Mouse (Mus musculus) small intestine, adult 2 months (tissue): ENCODE measurements around the gene Fam181b. TPM values are rescaled to one million over a fixed set of nuclear protein-coding genes. Genes with fewer than 3 reads are reported as not detected.

Source experiments
- H3K27ac ChIP-seq: fragments of 200-500 bp; 2 replicates; pipeline ENCODE4 v1.5.1; 2012; ENCODE audit warnings: low read depth, low read length, control low read depth, inconsistent platforms; ENCODE audit not compliant: insufficient read depth
- H3K27me3 ChIP-seq: fragments of 200-500 bp; 2 replicates; pipeline ENCODE4 v1.6.1; 2012; ENCODE audit warnings: mild to moderate bottlenecking, moderate library complexity, low read length, inconsistent platforms; ENCODE audit not compliant: control insufficient read depth, insufficient read depth
- H3K36me3 ChIP-seq: fragments of 200-500 bp; 2 replicates; pipeline ENCODE4 v1.6.1; 2012; ENCODE audit warnings: mild to moderate bottlenecking, low read length, control low read depth, inconsistent platforms; ENCODE audit not compliant: control insufficient read depth, insufficient read depth
- H3K4me1 ChIP-seq: fragments of 200-500 bp; 2 replicates; pipeline ENCODE4 v1.6.1; 2012; ENCODE audit warnings: low read length, inconsistent platforms, mixed read lengths; ENCODE audit not compliant: control insufficient read depth, insufficient read depth, insufficient read length
- H3K4me3 ChIP-seq: fragments of 200-500 bp; 2 replicates; pipeline ENCODE4 v1.5.1; 2012; ENCODE audit warnings: low read depth, mild to moderate bottlenecking, control low read depth, inconsistent platforms, low read length, moderate library complexity
- CTCF ChIP-seq: fragments of 200-500 bp; IDR thresholded peaks from 2 replicates; pipeline ENCODE4 v1.5.1; 2012; ENCODE audit warnings: low read depth, mild to moderate bottlenecking, control low read depth, inconsistent platforms, low read length, moderate library complexity, mixed read lengths; ENCODE audit not compliant: insufficient replicate concordance, insufficient read length; ENCODE audit errors: extremely low read depth
- POLR2A ChIP-seq: fragments of 200-500 bp; IDR thresholded peaks from 2 replicates; pipeline ENCODE4 v1.6.1; 2012; ENCODE audit warnings: low read depth, mild to moderate bottlenecking, control low read depth, inconsistent platforms, low read length, moderate library complexity
- WGBS: fragments of 180-500 bp; shearing (Covaris S2); methylation state at CpG from one replicate; pipeline ENCODE4 v1.1.7; 2018; 5-methylcytosine and 5-hydroxymethylcytosine counted together
- polyA plus RNA-seq: library from polyadenylated mRNA; depleted of rRNA; stranded (reverse); fragments of >200 nt; gene quantifications from 2 replicates; pipeline ENCODE4 v1.2.3, GENCODE M21; 2012; rRNA removed

Gene Fam181b
- polyA plus RNA-seq, result 0.18 and 0.25 TPM in 2 replicates

- whole genome bisulfite sequencing, result 3% methylated on average over 96 of the region's 96 CpGs
- H3K27me3 ChIP-seq, result peaks cover 20% of the 10 kb centered on the region
- H3K4me1 ChIP-seq, result 0 out of 2 replicates have a peak, but pooled peaks cover 4% of the 10 kb centered on the region
- H3K4me3 ChIP-seq, result peak within 1 kb of the TSS; percentile 56
- no peak within 1 kb of the TSS for H3K27ac ChIP-seq
- TF ChIP-seq POLR2A (no peak), CTCF (no peak)
- H3K36me3 ChIP-seq, result no peaks in the 10 kb centered on the region
Measured at GRCm38 (mm10) chr7:93079785-93080730, at the start of gene Fam181b. Gene Fam181b (plus strand): TSS chr7:93079865.

- no peaks in the 10 kb centered on the region for H3K27me3 ChIP-seq
- no peaks in the 10 kb centered on the region for H3K4me1 ChIP-seq
- WGBS, result 51% methylated on average over 5 of the region's 5 CpGs
- TF ChIP-seq CTCF (no peak), POLR2A (no peak)
- H3K36me3 ChIP-seq, result no peaks in the 10 kb centered on the region
- no peak overlapping the region for H3K27ac ChIP-seq
- H3K4me3 ChIP-seq, result no peak overlapping the region
Measured at GRCm38 (mm10) chr7:93037763-93038471, 41.7 kb upstream of the Fam181b start.

DNA sequence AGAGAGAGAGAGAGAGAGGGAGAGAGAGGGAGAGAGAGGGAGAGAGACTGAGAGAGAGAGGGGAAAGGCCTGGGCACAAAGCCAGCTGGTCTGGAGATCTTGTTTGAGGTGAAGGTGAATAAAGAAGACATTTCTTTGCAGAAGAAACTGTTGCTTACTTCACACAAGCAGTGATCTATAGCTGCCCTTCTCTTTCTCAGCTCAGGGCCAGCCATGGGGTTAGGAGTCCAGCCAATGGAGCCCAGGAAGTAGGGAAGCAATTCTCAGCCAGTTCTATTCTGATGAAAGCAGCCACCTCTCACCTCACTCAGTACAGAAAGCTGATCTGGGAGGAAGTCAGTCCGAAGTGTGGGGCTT is 41.2 kb upstream of the Fam181b start:
- no peaks in the 10 kb centered on the region for H3K36me3 ChIP-seq
- no peak overlapping the region for H3K4me3 ChIP-seq
- no peaks in the 10 kb centered on the region for H3K4me1 ChIP-seq
- no peak overlapping the region for H3K27ac ChIP-seq
- H3K27me3 ChIP-seq, result no peaks in the 10 kb centered on the region
- 28% methylated on average over 1 of the region's 1 CpGs for WGBS
- no peak for TF ChIP-seq POLR2A
- no peak for TF ChIP-seq CTCF

DNA sequence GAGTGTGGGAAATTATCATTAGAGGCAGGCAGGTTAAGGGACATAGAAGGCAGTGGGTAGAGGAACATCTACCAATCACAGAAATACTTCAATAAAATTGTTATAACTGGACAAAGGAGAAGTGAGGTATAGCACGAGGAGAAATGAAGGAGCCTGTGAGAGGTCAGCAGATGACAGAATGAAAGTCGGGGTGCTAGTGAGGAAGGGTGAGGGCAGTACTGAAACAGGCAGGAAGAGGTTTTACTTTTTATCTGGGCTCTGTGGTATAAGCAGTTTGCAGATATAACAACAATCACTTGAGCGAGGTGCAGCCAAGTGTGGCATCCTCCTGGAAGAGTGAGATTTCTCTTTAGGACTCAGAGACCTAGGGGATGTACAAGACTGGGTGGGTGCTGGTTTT is 40.1 kb upstream of the Fam181b start:
- TF ChIP-seq CTCF (no peak), POLR2A (no peak)
- WGBS, result 76% methylated on average over 3 of the region's 3 CpGs
- no peaks in the 10 kb centered on the region for H3K36me3 ChIP-seq
- H3K4me3 ChIP-seq, result no peak overlapping the region
- H3K27ac ChIP-seq, result no peak overlapping the region
- H3K27me3 ChIP-seq, result no peaks in the 10 kb centered on the region
- H3K4me1 ChIP-seq, result no peaks in the 10 kb centered on the region

DNA sequence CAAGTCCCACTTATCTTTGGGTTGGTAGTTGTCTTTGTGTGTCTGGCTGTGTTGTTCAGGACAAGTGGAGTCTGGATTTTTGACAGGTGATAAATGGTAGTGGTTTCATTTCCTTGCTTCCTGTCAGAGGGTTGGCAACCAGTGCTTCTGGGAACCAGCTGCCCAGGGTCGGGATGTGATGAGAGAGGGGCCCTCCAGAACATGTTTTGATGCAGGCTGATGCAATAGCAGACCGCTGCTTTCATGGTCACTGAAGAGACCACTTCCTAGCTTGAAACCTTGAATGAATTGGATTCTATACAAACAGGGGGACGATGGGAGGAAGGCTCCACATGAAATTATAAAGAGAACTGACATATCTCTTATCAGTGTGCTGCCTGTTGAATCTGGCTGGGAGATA is 35.3 kb upstream of the Fam181b start:
- Histone ChIP-seq H3K36me3 (no peaks in the 10 kb centered on the region), H3K27ac (no peak overlapping the region), H3K4me1 (no peaks in the 10 kb centered on the region), H3K27me3 (no peaks in the 10 kb centered on the region), H3K4me3 (no peak overlapping the region)
- TF ChIP-seq CTCF (no peak), POLR2A (no peak)
- WGBS, result 21% methylated on average over 3 of the region's 3 CpGs

DNA sequence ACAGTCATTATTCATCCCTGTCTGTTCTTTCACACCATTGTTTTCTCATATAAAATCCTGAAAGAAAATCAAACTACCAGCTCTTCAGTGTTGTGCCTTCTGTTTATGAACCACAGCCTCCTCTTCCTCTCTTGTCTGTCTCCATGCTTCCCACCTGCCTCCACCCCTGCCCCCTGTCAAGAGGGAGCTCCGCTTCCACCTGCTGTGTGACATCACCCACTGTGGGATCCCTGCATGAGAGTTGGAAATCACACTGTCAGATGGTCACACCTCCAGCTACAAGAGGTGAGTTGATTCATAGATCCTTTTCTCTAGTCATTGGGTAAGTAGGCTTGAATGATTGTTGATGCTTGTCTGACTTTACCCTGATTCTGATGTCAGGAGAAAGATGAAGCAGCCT is 34.9 kb upstream of the Fam181b start:
- Histone ChIP-seq H3K4me1 (no peaks in the 10 kb centered on the region), H3K27me3 (no peaks in the 10 kb centered on the region), H3K4me3 (no peak overlapping the region), H3K27ac (no peak overlapping the region), H3K36me3 (no peaks in the 10 kb centered on the region)
- TF ChIP-seq POLR2A (no peak), CTCF (no peak)
- WGBS, result 65% methylated on average over 1 of the region's 1 CpGs

- H3K27me3 ChIP-seq, result no peaks in the 10 kb centered on the region
- H3K4me1 ChIP-seq, result no peaks in the 10 kb centered on the region
- no peak overlapping the region for H3K27ac ChIP-seq
- no peak for TF ChIP-seq CTCF
- no peak for TF ChIP-seq POLR2A
- no peak overlapping the region for H3K4me3 ChIP-seq
- H3K36me3 ChIP-seq, result no peaks in the 10 kb centered on the region
Measured at GRCm38 (mm10) chr7:93060831-93061230, 18.8 kb upstream of the Fam181b start.
